Mouse (Mus musculus): ENCODE measurements around the gene Gm28308. TPM values are rescaled to one million over a fixed set of nuclear protein-coding genes. Genes with fewer than 3 reads are reported as not detected.

Gm28308 gene
- polyA plus RNA-seq, 2 experiments, result 1.1 to 3.2 TPM

- no peak for DNase-seq (ENCODE audit: low spot score)
- ATAC-seq (ENCODE audit: low FRiP score, low read depth), result no peak
- 21% methylated on average over 4 of the region's 4 CpGs for WGBS
- no peak overlapping the region for H3K4me3 ChIP-seq (replicated peaks; ENCODE audit: low read length)
- H3K4me2 ChIP-seq (replicated peaks; ENCODE audit: low read depth, low read length, severe bottlenecking), result no peak overlapping the region
- H3K4me1 ChIP-seq (ENCODE audit: control insufficient read depth, insufficient read depth, low read length), result peaks cover 30% of the 10 kb centered on the region
- H3K27ac ChIP-seq (replicated peaks; ENCODE audit: low read depth, low read length), result no peak overlapping the region
- H3K36me3 ChIP-seq (ENCODE audit: control insufficient read depth, insufficient read depth, low read length), result peaks cover 20% of the 10 kb centered on the region
- no peak overlapping the region for H3K9ac ChIP-seq (ENCODE audit: low read depth, low read length, severe bottlenecking)
- peaks cover 71% of the 10 kb centered on the region for H3K27me3 ChIP-seq (ENCODE audit: control insufficient read depth, insufficient read depth, low read length)
- no peak for TF ChIP-seq POLR2A (IDR thresholded peaks at IDR 0.05; ENCODE audit: borderline replicate concordance, extremely low read depth, insufficient read depth, insufficient read length)
- no peaks in the 10 kb centered on the region for H3K9me3 ChIP-seq (ENCODE audit: control insufficient read depth, low read length)
Measured at GRCm38 (mm10) chr6:52171331-52171730, 41.8 kb downstream of the Gm28308 start.

- Histone ChIP-seq H3K4me1 (ENCODE audit: control insufficient read depth, insufficient read depth, low read length) (peaks cover 25% of the 10 kb centered on the region), H3K36me3 (ENCODE audit: control insufficient read depth, insufficient read depth, low read length) (peaks cover 20% of the 10 kb centered on the region), H3K27me3 (ENCODE audit: control insufficient read depth, insufficient read depth, low read length) (peaks cover 72% of the 10 kb centered on the region), H3K9me3 (ENCODE audit: control insufficient read depth, low read length) (no peaks in the 10 kb centered on the region), H3K4me2 (replicated peaks; ENCODE audit: low read depth, low read length, severe bottlenecking) (no peak overlapping the region), H3K4me3 (replicated peaks; ENCODE audit: low read length) (no peak overlapping the region; the same call in 1 of the 2 replicates), H3K9ac (ENCODE audit: low read depth, low read length, severe bottlenecking) (no peak overlapping the region), H3K27ac (replicated peaks; ENCODE audit: low read depth, low read length) (no peak overlapping the region)
- 41% methylated on average over 5 of the region's 5 CpGs for WGBS
- DNase-seq (ENCODE audit: low spot score) (no peak), ATAC-seq (ENCODE audit: low FRiP score, low read depth) (no peak)
- no peak for TF ChIP-seq POLR2A (IDR thresholded peaks at IDR 0.05; ENCODE audit: borderline replicate concordance, extremely low read depth, insufficient read depth, insufficient read length)
Measured at GRCm38 (mm10) chr6:52170898-52171223, 42.3 kb downstream of the Gm28308 start.

GRCm38 (mm10) chr6:52170166-52170897 is 42.8 kb downstream of the Gm28308 start:
- Histone ChIP-seq H3K27ac (replicated peaks; ENCODE audit: low read depth, low read length) (no peak overlapping the region), H3K4me1 (ENCODE audit: control insufficient read depth, insufficient read depth, low read length) (peaks cover 21% of the 10 kb centered on the region), H3K27me3 (ENCODE audit: control insufficient read depth, insufficient read depth, low read length) (peaks cover 76% of the 10 kb centered on the region), H3K36me3 (ENCODE audit: control insufficient read depth, insufficient read depth, low read length) (peaks cover 20% of the 10 kb centered on the region), H3K9ac (ENCODE audit: low read depth, low read length, severe bottlenecking) (no peak overlapping the region), H3K4me3 (replicated peaks; ENCODE audit: low read length) (no peak overlapping the region; the same call in 1 of the 2 replicates), H3K9me3 (ENCODE audit: control insufficient read depth, low read length) (no peaks in the 10 kb centered on the region), H3K4me2 (replicated peaks; ENCODE audit: low read depth, low read length, severe bottlenecking) (0 out of 2 replicates have a peak overlapping the region, but pooled peaks have one; percentile 7)
- WGBS, result 49% methylated on average over 39 of the region's 40 CpGs
- ATAC-seq (ENCODE audit: low FRiP score, low read depth) (no peak), DNase-seq (ENCODE audit: low spot score) (no peak)
- TF ChIP-seq POLR2A (IDR thresholded peaks at IDR 0.05; ENCODE audit: borderline replicate concordance, extremely low read depth, insufficient read depth, insufficient read length), result no peak

GRCm38 (mm10) chr6:52169499-52170165 is 43.5 kb downstream of the Gm28308 start:
- Histone ChIP-seq H3K9me3 (ENCODE audit: control insufficient read depth, low read length) (no peaks in the 10 kb centered on the region), H3K36me3 (ENCODE audit: control insufficient read depth, insufficient read depth, low read length) (peaks cover 20% of the 10 kb centered on the region), H3K27me3 (ENCODE audit: control insufficient read depth, insufficient read depth, low read length) (peaks cover 75% of the 10 kb centered on the region), H3K4me2 (replicated peaks; ENCODE audit: low read depth, low read length, severe bottlenecking) (0 out of 2 replicates have a peak overlapping the region, but pooled peaks have one; percentile 7), H3K9ac (ENCODE audit: low read depth, low read length, severe bottlenecking) (no peak overlapping the region), H3K4me1 (ENCODE audit: control insufficient read depth, insufficient read depth, low read length) (peaks cover 21% of the 10 kb centered on the region), H3K27ac (replicated peaks; ENCODE audit: low read depth, low read length) (no peak overlapping the region), H3K4me3 (replicated peaks; ENCODE audit: low read length) (no peak overlapping the region)
- no peak for TF ChIP-seq POLR2A (IDR thresholded peaks at IDR 0.05; ENCODE audit: borderline replicate concordance, extremely low read depth, insufficient read depth, insufficient read length)
- DNase-seq (ENCODE audit: low spot score), result no peak
- no peak for ATAC-seq (ENCODE audit: low FRiP score, low read depth)
- 57% methylated on average over 16 of the region's 16 CpGs for WGBS

- Histone ChIP-seq H3K9me3 (ENCODE audit: control insufficient read depth, low read length) (no peaks in the 10 kb centered on the region), H3K27me3 (ENCODE audit: control insufficient read depth, insufficient read depth, low read length) (peaks cover 79% of the 10 kb centered on the region), H3K27ac (replicated peaks; ENCODE audit: low read depth, low read length) (no peak overlapping the region), H3K9ac (ENCODE audit: low read depth, low read length, severe bottlenecking) (no peak overlapping the region), H3K4me2 (replicated peaks; ENCODE audit: low read depth, low read length, severe bottlenecking) (peak overlapping the region; percentile 20; the same call in 1 of the 2 replicates), H3K4me1 (ENCODE audit: control insufficient read depth, insufficient read depth, low read length) (peaks cover 29% of the 10 kb centered on the region), H3K36me3 (ENCODE audit: control insufficient read depth, insufficient read depth, low read length) (peaks cover 20% of the 10 kb centered on the region), H3K4me3 (replicated peaks; ENCODE audit: low read length) (0 out of 2 replicates have a peak overlapping the region, but pooled peaks have one; percentile 5)
- ATAC-seq (ENCODE audit: low FRiP score, low read depth), result no peak
- no peak for TF ChIP-seq POLR2A (IDR thresholded peaks at IDR 0.05; ENCODE audit: borderline replicate concordance, extremely low read depth, insufficient read depth, insufficient read length)
- no peak for DNase-seq (ENCODE audit: low spot score)
- 23% methylated on average over 34 of the region's 42 CpGs for WGBS
Measured at GRCm38 (mm10) chr6:52168191-52169055, 44.7 kb downstream of the Gm28308 start.
